Mouse (Mus musculus) kidney, embryonic 15.5 days (tissue): Measurements from ENCODE around the gene Tssk6. TPM values are rescaled to one million over a fixed set of nuclear protein-coding genes. Genes with fewer than 3 reads are reported as not detected.

ENCODE experiments used
- polyA plus RNA-seq: library from polyadenylated mRNA; unstranded; fragments of >200 nt; fragmentation: Nextera tagmentation; extraction: Ambion mirVana; gene quantifications from 2 replicates; pipeline ENCODE4 v1.2.1, GENCODE M21; 2015

Gene Tssk6
- polyA plus RNA-seq, 1 experiment from 2014 or later: 3.4 TPM

Other genes starting within 250 kb of the Tssk6 start
- gene Zfp964, start 247.7 kb upstream of the Tssk6 start, polyA plus RNA-seq: 2.3 and 2.5 TPM in 2 replicates
- gene Zfp869, start 191.5 kb upstream of the Tssk6 start, polyA plus RNA-seq: 28.7 and 30.9 TPM in 2 replicates
- gene Zfp963, start 152.2 kb upstream of the Tssk6 start, polyA plus RNA-seq: 5.7 and 5.8 TPM in 2 replicates
- 1.8 TPM in 1 of 2 replicates, not detected in the other for gene Gm20422, start 127.3 kb upstream of the Tssk6 start, polyA plus RNA-seq
- gene Atp13a1, start 111.0 kb upstream of the Tssk6 start, polyA plus RNA-seq: 47.9 and 54.3 TPM in 2 replicates
- 29.8 and 30.1 TPM in 2 replicates for gene Zfp866, start 111.0 kb upstream of the Tssk6 start, polyA plus RNA-seq
- gene Gmip, start 93.5 kb upstream of the Tssk6 start, polyA plus RNA-seq: 9.5 and 10.1 TPM in 2 replicates
- 0.62 and 0.84 TPM in 2 replicates for gene Lpar2, start 79.8 kb upstream of the Tssk6 start, polyA plus RNA-seq
- 8.3 and 8.9 TPM in 2 replicates for gene Pbx4, start 69.7 kb upstream of the Tssk6 start, polyA plus RNA-seq
- 0.88 and 0.98 TPM in 2 replicates for gene Cilp2, start 14.5 kb upstream of the Tssk6 start, polyA plus RNA-seq
- gene Ndufa13, start 374 bp downstream of the Tssk6 start, polyA plus RNA-seq: 205 and 210 TPM in 2 replicates
- 4.5 and 5.2 TPM in 2 replicates for gene Yjefn3, start 528 bp downstream of the Tssk6 start, polyA plus RNA-seq
- gene Gatad2a, start 94.2 kb downstream of the Tssk6 start, polyA plus RNA-seq: 40.0 and 42.2 TPM in 2 replicates
- gene Mau2, start 140.6 kb downstream of the Tssk6 start, polyA plus RNA-seq: 51.7 and 55.7 TPM in 2 replicates
- 44.1 and 48.7 TPM in 2 replicates for gene Sugp1, start 140.6 kb downstream of the Tssk6 start, polyA plus RNA-seq
- 1.0 TPM in 2 replicates for gene Tm6sf2, start 170.7 kb downstream of the Tssk6 start, polyA plus RNA-seq
- gene Hapln4, start 181.3 kb downstream of the Tssk6 start, polyA plus RNA-seq: 0.35 TPM in 1 of 2 replicates, not detected in the other
- gene Ncan, start 218.7 kb downstream of the Tssk6 start, polyA plus RNA-seq: 0.32 and 0.64 TPM in 2 replicates
- gene Nr2c2ap, start 229.1 kb downstream of the Tssk6 start, polyA plus RNA-seq: 31.4 and 34.8 TPM in 2 replicates
- gene Rfxank, start 237.0 kb downstream of the Tssk6 start, polyA plus RNA-seq: 18.3 and 22.7 TPM in 2 replicates
- 45.0 and 47.8 TPM in 2 replicates for gene Borcs8, start 237.3 kb downstream of the Tssk6 start, polyA plus RNA-seq
- gene Mef2b, start 237.5 kb downstream of the Tssk6 start, polyA plus RNA-seq: 0.17 and 0.29 TPM in 2 replicates